Mouse (Mus musculus): ENCODE results near the gene Trim44.
A peak's percentile ranks its signal among the peaks of the same experiment; 100 is the strongest.

Gene Trim44

DNA sequence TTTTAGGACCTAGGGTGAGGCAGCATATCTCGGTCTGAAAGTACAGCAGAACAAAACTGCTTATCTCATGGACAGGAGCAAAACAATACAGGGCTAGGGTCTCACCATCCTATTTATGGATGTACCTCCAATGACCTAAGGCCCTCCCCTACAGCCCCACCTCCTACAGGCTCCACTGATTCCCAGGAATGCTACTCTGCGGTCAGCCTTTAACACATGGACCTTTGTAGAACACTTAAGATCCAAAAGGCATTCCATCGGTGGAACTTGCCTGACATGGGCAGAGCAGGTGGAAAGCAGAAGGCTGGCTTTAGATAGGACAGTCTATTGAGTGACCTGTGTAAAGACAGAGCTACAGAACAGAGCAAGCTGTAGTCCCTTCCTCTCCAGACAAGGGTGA lies 120.3 kb downstream of the Trim44 start:
- no peak for DNase-seq (ENCODE audit: low spot score)

- DNase-seq (ENCODE audit: low spot score): no peak
Measured at GRCm38 (mm10) chr2:102282081-102282480, 125.5 kb downstream of the Trim44 start.

GRCm38 (mm10) chr2:102279779-102280178 lies 127.8 kb downstream of the Trim44 start:
- DNase-seq (ENCODE audit: low spot score): no peak

DNA sequence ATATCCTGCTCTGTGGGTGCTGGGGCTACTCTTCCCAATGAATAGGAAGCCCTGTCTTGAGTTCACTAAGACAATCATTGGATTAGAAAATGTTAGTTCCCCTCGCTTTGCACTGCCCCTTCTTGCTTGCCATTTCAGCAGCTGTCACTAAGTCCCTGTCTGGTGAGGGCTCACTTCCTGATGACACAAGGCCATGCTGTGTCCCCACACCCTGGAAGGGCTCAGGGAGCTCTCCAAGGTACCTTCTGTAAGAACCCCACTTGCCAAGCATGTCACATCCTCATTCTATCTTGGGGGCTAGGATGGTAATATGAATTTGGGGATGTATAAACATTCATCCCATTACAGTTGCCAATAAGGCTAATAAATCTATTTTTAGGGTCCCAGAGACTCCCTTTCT lies 129.7 kb downstream of the Trim44 start:
- DNase-seq (ENCODE audit: low spot score): no peak

- DNase-seq (ENCODE audit: low spot score): no peak
Measured at GRCm38 (mm10) chr2:102273280-102273679, 134.3 kb downstream of the Trim44 start.

DNA sequence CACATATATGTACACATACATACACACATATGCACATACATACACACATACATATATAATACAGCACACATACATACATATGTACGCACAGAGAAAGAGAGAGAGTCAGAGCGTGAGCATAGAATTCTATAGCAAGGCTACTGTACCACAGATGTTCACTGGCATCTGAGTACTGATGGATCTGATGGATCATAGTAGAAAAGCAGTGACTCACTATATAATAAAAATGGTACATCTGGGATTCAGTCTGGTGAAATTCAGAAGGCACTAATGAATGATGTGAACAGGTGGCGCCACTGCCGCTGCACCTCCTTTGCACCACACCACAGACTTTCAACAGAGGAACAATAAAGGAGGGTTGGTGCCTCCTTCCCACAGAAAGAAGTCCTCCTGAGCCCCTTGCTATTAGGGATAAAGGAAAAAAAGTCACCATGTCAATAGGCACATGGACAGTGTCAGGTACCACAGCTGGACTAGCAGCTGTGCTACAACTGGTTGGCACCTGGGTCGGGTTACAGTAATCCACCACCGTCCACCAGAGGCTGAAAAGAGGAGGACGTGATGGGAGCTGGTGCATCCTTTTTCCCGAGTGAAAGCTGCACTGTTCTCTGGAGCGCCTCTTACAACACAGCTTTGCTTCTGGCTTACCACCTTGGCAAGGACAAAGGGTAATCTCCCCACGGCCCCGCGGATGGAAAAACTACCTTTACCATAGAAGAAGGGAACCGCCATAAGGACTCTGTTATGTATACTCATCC lies 139.9 kb downstream of the Trim44 start:
- DNase-seq (ENCODE audit: low spot score): no peak

DNA sequence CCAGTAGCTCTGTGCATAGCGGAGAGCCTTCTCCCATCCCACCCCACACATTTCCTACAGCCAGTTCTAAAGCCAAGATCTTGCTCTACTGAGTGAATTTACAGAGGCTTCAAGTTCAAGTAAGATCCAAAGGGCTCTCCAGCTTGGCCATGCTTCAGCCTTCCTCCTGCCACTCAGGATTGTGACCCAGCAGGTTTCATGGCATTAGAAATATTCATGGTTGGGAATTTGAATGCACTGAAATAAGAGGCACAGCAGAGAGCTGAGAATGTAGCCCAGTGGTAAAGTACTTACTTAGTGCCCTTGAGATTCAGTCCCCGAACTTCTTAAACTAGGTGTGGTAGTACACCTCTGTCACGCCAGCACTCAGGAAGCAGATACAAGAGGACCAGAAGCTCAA lies 140.7 kb downstream of the Trim44 start:
- no peak for DNase-seq (ENCODE audit: low spot score)

- DNase-seq (ENCODE audit: low spot score): no peak
Measured at GRCm38 (mm10) chr2:102259139-102259538, 148.5 kb downstream of the Trim44 start.

GRCm38 (mm10) chr2:102258682-102259081 lies 148.9 kb downstream of the Trim44 start:
- DNase-seq (ENCODE audit: low spot score): no peak

GRCm38 (mm10) chr2:102257964-102258605 lies 149.5 kb downstream of the Trim44 start:
- DNase-seq (ENCODE audit: low spot score): peak; percentile 19

DNA sequence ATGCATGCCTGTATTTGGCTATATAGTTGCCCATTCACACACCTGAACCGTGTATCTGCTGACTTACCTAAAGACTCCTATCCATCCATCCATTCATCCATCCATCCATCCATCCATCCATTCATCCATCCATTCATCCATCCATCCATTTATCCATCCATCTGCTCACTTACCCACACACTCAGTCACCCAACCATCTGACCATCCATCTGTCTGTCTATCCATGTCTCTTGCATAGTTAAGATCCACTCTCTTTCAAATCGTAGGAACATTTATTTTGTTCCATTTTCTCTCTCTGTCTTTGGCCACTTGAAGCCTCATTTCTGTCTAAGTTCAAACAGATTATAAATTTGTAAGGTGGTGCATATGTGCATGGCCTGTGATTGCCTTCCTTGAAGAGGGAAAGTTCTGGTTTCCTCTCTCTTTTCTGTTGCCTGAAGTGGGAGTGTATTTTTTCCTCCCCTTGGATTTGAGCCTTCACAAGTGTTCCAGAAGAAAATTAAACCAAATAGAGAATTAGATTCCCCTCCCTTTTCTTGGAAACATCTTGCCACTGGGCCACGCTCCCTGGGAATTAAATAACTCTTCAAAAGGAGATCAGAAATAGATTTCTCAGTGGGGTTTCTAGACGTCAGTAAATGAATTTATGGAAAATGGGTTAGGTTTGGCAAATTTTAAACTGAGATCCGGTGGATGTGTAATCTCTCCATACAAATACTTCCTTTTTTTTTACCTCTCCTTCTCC lies 150.9 kb downstream of the Trim44 start:
- DNase-seq (ENCODE audit: low spot score): no peak

DNA sequence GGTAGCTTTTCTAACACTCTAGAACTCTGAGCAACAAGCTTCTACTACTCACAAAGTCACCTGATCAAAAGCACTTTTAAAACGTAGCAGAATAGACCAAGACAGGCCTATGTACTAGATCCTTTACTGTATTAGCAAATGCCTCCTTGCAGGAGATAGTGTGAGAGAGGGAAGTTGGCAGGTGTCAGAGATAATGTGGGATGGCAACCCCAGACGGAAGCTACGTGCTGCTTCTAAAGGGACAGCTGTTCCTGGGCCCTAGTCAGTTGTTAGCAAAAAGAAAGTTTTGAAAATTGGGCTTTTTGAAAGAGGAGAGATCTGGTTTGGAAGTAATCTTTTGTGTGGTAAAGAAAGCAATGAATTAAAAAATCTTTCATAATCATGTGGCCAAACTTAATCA lies 151.5 kb downstream of the Trim44 start:
- no peak for DNase-seq (ENCODE audit: low spot score)

DNA sequence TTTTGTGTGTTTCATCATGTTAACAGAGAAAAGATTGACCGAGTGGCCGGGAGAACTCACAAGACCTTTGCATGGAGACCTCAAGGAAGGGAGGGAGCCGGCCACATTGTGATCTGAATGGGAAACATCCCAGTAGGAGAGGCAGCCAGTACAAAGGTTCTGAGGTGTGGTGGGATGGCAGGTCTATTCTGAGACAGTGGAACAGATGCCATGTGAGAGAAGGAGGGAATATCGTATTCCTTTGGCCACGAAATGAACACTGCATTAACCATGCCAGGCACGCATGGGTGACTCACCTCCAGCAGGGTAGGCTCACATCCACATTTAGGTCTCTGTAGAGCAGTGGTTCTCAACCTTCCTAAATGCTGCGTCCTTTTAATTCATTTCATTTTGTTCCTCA lies 154.4 kb downstream of the Trim44 start:
- DNase-seq (ENCODE audit: low spot score): no peak

DNA sequence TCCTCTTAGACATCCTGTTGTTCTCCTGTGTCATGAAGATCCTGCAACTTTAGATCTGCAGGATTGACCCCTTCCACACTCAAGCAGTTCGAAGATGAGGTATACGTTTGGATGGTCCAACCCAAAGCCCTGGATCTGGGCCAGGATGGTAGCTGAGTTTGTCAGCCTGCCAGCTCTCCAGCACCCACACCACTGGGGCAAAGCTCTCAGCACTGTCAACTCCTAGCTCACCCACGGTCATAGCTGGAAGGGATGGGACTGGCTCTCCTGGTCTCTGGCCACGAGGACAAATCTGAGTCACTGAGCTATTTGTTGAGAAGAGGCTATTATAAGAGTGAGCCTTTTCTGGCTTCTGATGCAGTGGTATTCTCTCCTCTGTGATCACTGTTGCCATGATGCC lies 155.0 kb downstream of the Trim44 start:
- no peak for DNase-seq (ENCODE audit: low spot score)

Measured in testis, postnatal 14 days (tissue).